Mouse (Mus musculus): ENCODE results near the gene Hoxa11. TPM values are rescaled to one million over a fixed set of nuclear protein-coding genes. Genes with fewer than 3 reads are reported as not detected.

Gene Hoxa11
- polyA plus RNA-seq, 1 experiment from 2014 or later: not detected

DNA sequence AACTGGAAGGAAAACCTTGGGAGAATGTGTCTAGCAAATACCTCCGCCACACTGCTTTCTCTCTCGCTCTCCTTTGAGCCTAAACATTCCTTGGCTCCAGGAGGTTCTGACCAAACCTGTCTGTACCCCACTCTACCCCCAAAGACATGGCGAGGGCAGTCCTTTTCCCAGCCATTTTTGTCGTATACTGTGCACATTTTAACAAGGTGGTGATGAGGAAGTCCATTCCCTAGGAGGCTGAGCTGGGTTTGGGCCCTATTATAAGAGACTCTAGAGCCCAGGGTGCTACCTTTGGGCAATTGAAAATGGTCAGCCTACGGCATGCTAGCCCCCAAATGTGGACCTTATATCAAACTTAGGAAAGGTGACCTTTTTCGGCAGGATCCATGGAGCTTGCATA lies 9.7 kb downstream of the Hoxa11 start:
- ATAC-seq (replicated peaks; ENCODE audit: insufficient number of reproducible peaks, low FRiP score, low TSS enrichment, low read depth): no peak
- DNase-seq (ENCODE audit: low spot score): no peak
- H3K4me3 ChIP-seq (ENCODE audit: low read depth, low read length): no peak overlapping the region
- H3K27ac ChIP-seq (replicated peaks; ENCODE audit: low read depth, low read length): no peak overlapping the region
- no peak overlapping the region for H3K9ac ChIP-seq (replicated peaks; ENCODE audit: low read length)
- no peaks in the 10 kb centered on the region for H3K9me3 ChIP-seq (replicated peaks; ENCODE audit: control insufficient read depth, low read length)
- H3K27me3 ChIP-seq (ENCODE audit: control insufficient read depth, insufficient read depth, low read length): peaks cover 90% of the 10 kb centered on the region
- H3K4me2 ChIP-seq (ENCODE audit: low read depth, low read length): no peak overlapping the region
- WGBS: 22% methylated on average over 6 of the region's 6 CpGs
- H3K36me3 ChIP-seq (replicated peaks; ENCODE audit: control insufficient read depth, insufficient read depth, low read depth, low read length): no peaks in the 10 kb centered on the region
- 0 out of 2 replicates have a peak, but pooled peaks cover 3% of the 10 kb centered on the region for H3K4me1 ChIP-seq (ENCODE audit: control insufficient read depth, insufficient read depth, low read length)

- no peak overlapping the region for H3K4me2 ChIP-seq (ENCODE audit: low read depth, low read length)
- no peak overlapping the region for H3K4me3 ChIP-seq (ENCODE audit: low read depth, low read length)
- WGBS: 25% methylated on average over 9 of the region's 9 CpGs
- H3K27ac ChIP-seq (replicated peaks; ENCODE audit: low read depth, low read length): no peak overlapping the region
- ATAC-seq (replicated peaks; ENCODE audit: insufficient number of reproducible peaks, low FRiP score, low TSS enrichment, low read depth): no peak
- no peak for DNase-seq (ENCODE audit: low spot score)
- H3K36me3 ChIP-seq (replicated peaks; ENCODE audit: control insufficient read depth, insufficient read depth, low read depth, low read length): no peaks in the 10 kb centered on the region
- peaks cover 90% of the 10 kb centered on the region for H3K27me3 ChIP-seq (ENCODE audit: control insufficient read depth, insufficient read depth, low read length)
- H3K9ac ChIP-seq (replicated peaks; ENCODE audit: low read length): no peak overlapping the region
- 0 out of 2 replicates have a peak, but pooled peaks cover 3% of the 10 kb centered on the region for H3K4me1 ChIP-seq (ENCODE audit: control insufficient read depth, insufficient read depth, low read length)
- no peaks in the 10 kb centered on the region for H3K9me3 ChIP-seq (replicated peaks; ENCODE audit: control insufficient read depth, low read length)
These were observed 10.3 kb downstream of the Hoxa11 start for GRCm38 (mm10) chr6:52235267-52235666.

GRCm38 (mm10) chr6:52234428-52235140 lies 11.0 kb downstream of the Hoxa11 start:
- no peaks in the 10 kb centered on the region for H3K36me3 ChIP-seq (replicated peaks; ENCODE audit: control insufficient read depth, insufficient read depth, low read depth, low read length)
- no peaks in the 10 kb centered on the region for H3K4me1 ChIP-seq (ENCODE audit: control insufficient read depth, insufficient read depth, low read length)
- no peak overlapping the region for H3K9ac ChIP-seq (replicated peaks; ENCODE audit: low read length)
- WGBS: under 1% methylated on average over 60 of the region's 68 CpGs
- no peak overlapping the region for H3K27ac ChIP-seq (replicated peaks; ENCODE audit: low read depth, low read length)
- no peaks in the 10 kb centered on the region for H3K9me3 ChIP-seq (replicated peaks; ENCODE audit: control insufficient read depth, low read length)
- H3K27me3 ChIP-seq (ENCODE audit: control insufficient read depth, insufficient read depth, low read length): peaks cover 90% of the 10 kb centered on the region
- no peak overlapping the region for H3K4me3 ChIP-seq (ENCODE audit: low read depth, low read length)
- no peak overlapping the region for H3K4me2 ChIP-seq (ENCODE audit: low read depth, low read length)
- no peak for ATAC-seq (replicated peaks; ENCODE audit: insufficient number of reproducible peaks, low FRiP score, low TSS enrichment, low read depth)
- DNase-seq (ENCODE audit: low spot score): no peak

- no peaks in the 10 kb centered on the region for H3K36me3 ChIP-seq (replicated peaks; ENCODE audit: control insufficient read depth, insufficient read depth, low read depth, low read length)
- H3K4me1 ChIP-seq (ENCODE audit: control insufficient read depth, insufficient read depth, low read length): no peaks in the 10 kb centered on the region
- H3K4me3 ChIP-seq (ENCODE audit: low read depth, low read length): no peak overlapping the region
- no peak overlapping the region for H3K27ac ChIP-seq (replicated peaks; ENCODE audit: low read depth, low read length)
- no peak overlapping the region for H3K9ac ChIP-seq (replicated peaks; ENCODE audit: low read length)
- ATAC-seq (replicated peaks; ENCODE audit: insufficient number of reproducible peaks, low FRiP score, low TSS enrichment, low read depth): no peak
- no peak for DNase-seq (ENCODE audit: low spot score)
- H3K4me2 ChIP-seq (ENCODE audit: low read depth, low read length): no peak overlapping the region
- H3K9me3 ChIP-seq (replicated peaks; ENCODE audit: control insufficient read depth, low read length): no peaks in the 10 kb centered on the region
- peaks cover 92% of the 10 kb centered on the region for H3K27me3 ChIP-seq (ENCODE audit: control insufficient read depth, insufficient read depth, low read length)
- under 1% methylated on average over 64 of the region's 70 CpGs for WGBS
These were observed 11.8 kb downstream of the Hoxa11 start for GRCm38 (mm10) chr6:52233546-52234427.

GRCm38 (mm10) chr6:52232984-52233545 lies 12.5 kb downstream of the Hoxa11 start:
- DNase-seq (ENCODE audit: low spot score) (no peak), ATAC-seq (replicated peaks; ENCODE audit: insufficient number of reproducible peaks, low FRiP score, low TSS enrichment, low read depth) (no peak)
- H3K27me3 ChIP-seq (ENCODE audit: control insufficient read depth, insufficient read depth, low read length): peaks cover 91% of the 10 kb centered on the region
- no peaks in the 10 kb centered on the region for H3K36me3 ChIP-seq (replicated peaks; ENCODE audit: control insufficient read depth, insufficient read depth, low read depth, low read length)
- no peak overlapping the region for H3K4me3 ChIP-seq (ENCODE audit: low read depth, low read length)
- no peaks in the 10 kb centered on the region for H3K9me3 ChIP-seq (replicated peaks; ENCODE audit: control insufficient read depth, low read length)
- no peak overlapping the region for H3K27ac ChIP-seq (replicated peaks; ENCODE audit: low read depth, low read length)
- no peaks in the 10 kb centered on the region for H3K4me1 ChIP-seq (ENCODE audit: control insufficient read depth, insufficient read depth, low read length)
- no peak overlapping the region for H3K9ac ChIP-seq (replicated peaks; ENCODE audit: low read length)
- no peak overlapping the region for H3K4me2 ChIP-seq (ENCODE audit: low read depth, low read length)
- 2% methylated on average over 23 of the region's 23 CpGs for WGBS

DNA sequence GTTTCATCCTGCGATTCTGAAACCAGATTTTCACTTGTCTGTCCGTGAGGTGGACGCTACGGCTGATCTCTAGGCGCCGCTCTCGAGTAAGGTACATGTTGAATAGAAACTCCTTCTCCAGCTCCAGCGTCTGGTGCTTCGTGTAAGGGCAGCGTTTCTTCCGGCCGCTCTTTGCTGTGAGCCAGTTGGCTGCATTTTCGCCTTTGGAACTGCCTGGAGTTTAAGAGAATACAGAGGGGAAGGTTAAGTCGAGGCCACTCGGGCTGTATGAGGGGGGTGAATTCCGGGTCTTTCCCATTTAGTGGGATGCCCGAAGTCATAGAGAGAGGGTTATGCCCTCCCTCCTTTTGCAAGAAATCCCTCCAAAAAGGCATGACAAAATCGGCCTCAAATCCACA lies 13.0 kb downstream of the Hoxa11 start:
- Histone ChIP-seq H3K27ac (replicated peaks; ENCODE audit: low read depth, low read length) (no peak overlapping the region), H3K4me1 (ENCODE audit: control insufficient read depth, insufficient read depth, low read length) (no peaks in the 10 kb centered on the region), H3K36me3 (replicated peaks; ENCODE audit: control insufficient read depth, insufficient read depth, low read depth, low read length) (no peaks in the 10 kb centered on the region), H3K4me2 (ENCODE audit: low read depth, low read length) (no peak overlapping the region), H3K4me3 (ENCODE audit: low read depth, low read length) (no peak overlapping the region), H3K9ac (replicated peaks; ENCODE audit: low read length) (no peak overlapping the region), H3K27me3 (ENCODE audit: control insufficient read depth, insufficient read depth, low read length) (peaks cover 90% of the 10 kb centered on the region), H3K9me3 (replicated peaks; ENCODE audit: control insufficient read depth, low read length) (no peaks in the 10 kb centered on the region)
- DNase-seq (ENCODE audit: low spot score) (peak; percentile 64), ATAC-seq (replicated peaks; ENCODE audit: insufficient number of reproducible peaks, low FRiP score, low TSS enrichment, low read depth) (no peak)
- 1% methylated on average over 18 of the region's 18 CpGs for WGBS

DNA sequence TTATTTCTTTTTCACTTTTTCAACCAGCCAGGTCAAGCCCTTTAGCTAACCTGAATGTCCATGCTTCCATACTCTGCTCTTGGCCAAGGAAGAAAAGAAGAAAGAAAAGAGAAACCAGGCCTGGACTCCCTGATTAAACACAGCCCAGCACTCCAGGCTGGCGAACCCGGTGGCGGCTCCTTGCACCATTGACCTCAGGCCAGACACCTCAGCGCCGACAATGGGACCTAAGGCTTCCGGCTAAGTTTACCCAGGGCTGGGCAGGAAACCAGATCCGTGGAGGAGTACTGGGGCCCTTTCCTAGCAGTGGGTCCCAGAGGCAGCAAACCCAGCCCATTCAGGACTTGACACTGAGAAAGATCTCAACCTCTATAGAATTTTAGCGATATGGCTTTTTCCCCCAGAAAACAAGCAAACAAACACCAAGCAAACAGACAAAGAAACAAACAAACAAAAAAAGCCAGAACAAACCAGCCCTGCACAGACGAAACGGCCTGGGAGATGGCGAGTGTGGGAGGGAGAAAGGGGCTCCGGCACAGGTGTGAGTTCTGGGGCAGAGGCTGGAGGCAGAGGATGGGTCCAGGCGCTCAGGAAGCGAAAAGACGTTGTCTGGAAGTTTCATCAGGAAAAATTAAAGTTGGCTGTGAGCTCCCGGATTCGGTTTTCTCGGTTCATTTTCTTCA lies 13.6 kb downstream of the Hoxa11 start:
- H3K4me3 ChIP-seq (ENCODE audit: low read depth, low read length): no peak overlapping the region
- WGBS: under 1% methylated on average over 18 of the region's 18 CpGs
- no peak overlapping the region for H3K9ac ChIP-seq (replicated peaks; ENCODE audit: low read length)
- no peak overlapping the region for H3K27ac ChIP-seq (replicated peaks; ENCODE audit: low read depth, low read length)
- H3K27me3 ChIP-seq (ENCODE audit: control insufficient read depth, insufficient read depth, low read length): peaks cover 90% of the 10 kb centered on the region
- DNase-seq (ENCODE audit: low spot score) (no peak), ATAC-seq (replicated peaks; ENCODE audit: insufficient number of reproducible peaks, low FRiP score, low TSS enrichment, low read depth) (no peak)
- H3K9me3 ChIP-seq (replicated peaks; ENCODE audit: control insufficient read depth, low read length): no peaks in the 10 kb centered on the region
- no peaks in the 10 kb centered on the region for H3K36me3 ChIP-seq (replicated peaks; ENCODE audit: control insufficient read depth, insufficient read depth, low read depth, low read length)
- no peaks in the 10 kb centered on the region for H3K4me1 ChIP-seq (ENCODE audit: control insufficient read depth, insufficient read depth, low read length)
- H3K4me2 ChIP-seq (ENCODE audit: low read depth, low read length): no peak overlapping the region
